Mouse (Mus musculus) myocyte (in vitro differentiated cells): ENCODE data around the gene Plin1.

Experiments
- CEBPB ChIP-seq: IDR thresholded peaks from 2 replicates; pipeline ENCODE4 v1.6.1; 2011; ENCODE audit warnings: mild to moderate bottlenecking, moderate library complexity; ENCODE audit not compliant: poor library complexity, insufficient read depth, severe bottlenecking
- E2F4 ChIP-seq: IDR thresholded peaks from one replicate; pipeline ENCODE4 v1.6.1; 2011; ENCODE audit warnings: mild to moderate bottlenecking, control low read depth, moderate library complexity; ENCODE audit not compliant: insufficient read depth
- MAX ChIP-seq: IDR thresholded peaks from one replicate; pipeline ENCODE4 v1.6.1; 2011; ENCODE audit warnings: low read depth, mild to moderate bottlenecking, control low read depth
- MYOD1 ChIP-seq, 3 experiments: IDR thresholded peaks; one replicate each; pipeline ENCODE4 v1.6.1; 2011; ENCODE audit warnings: control low read depth in 2 of 3, low read depth in 2 of 3, mild to moderate bottlenecking in 2 of 3, moderate library complexity in 1 of 3; ENCODE audit not compliant: insufficient read length in 2 of 3, control insufficient read depth in 1 of 3
- POLR2A ChIP-seq: IDR thresholded peaks from one replicate; pipeline ENCODE4 v1.6.1; 2011; ENCODE audit warnings: low read depth, mild to moderate bottlenecking, control low read depth, moderate library complexity; ENCODE audit not compliant: insufficient read length
- POLR2AphosphoS2 ChIP-seq: IDR thresholded peaks from one replicate; pipeline ENCODE4 v1.6.1; 2011; ENCODE audit warnings: low read depth, control low read depth; ENCODE audit not compliant: insufficient read length
- USF1 ChIP-seq: IDR thresholded peaks from one replicate; pipeline ENCODE4 v1.6.1; 2011; ENCODE audit warnings: low read depth, mild to moderate bottlenecking, control low read depth, moderate library complexity

GRCm38 (mm10) chr7:79710130-79710607 lies 22.5 kb downstream of the Plin1 start:
- TF ChIP-seq POLR2AphosphoS2 (no peak), POLR2A (no peak), CEBPB (no peak), MYOD1 (IDR thresholded peaks at IDR 0.05; ENCODE audit: control insufficient read depth in 1 of 3, insufficient read length in 2 of 3, low read depth in 2 of 3) (no peak), MAX (no peak), E2F4 (no peak), USF1 (no peak)
